Mouse (Mus musculus): Measurements from ENCODE around the gene Map4k2. TPM values are rescaled to one million over a fixed set of nuclear protein-coding genes. Genes with fewer than 3 reads are reported as not detected.

Map4k2 gene
- polyA plus RNA-seq, 1 experiment from 2014 or later: 15.5 TPM

DNA sequence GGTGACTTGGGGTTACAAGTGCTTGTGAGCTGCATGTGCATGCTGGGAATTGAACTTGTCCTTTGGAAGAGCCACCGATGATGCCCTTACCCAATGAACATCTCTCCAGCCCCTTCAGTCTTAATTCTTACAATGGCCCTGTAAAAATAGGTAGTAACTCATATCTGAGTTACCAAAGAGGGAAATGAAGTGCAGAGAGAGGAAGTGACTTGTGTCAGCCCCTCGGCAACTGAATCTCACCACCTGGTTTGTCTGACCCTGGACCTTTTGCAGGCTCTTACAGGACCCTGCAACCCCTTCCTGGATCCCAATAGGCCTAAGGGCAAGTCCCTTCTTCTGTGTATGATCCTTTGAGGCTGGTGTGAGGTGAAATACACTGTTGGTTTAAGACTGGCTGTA is 11.2 kb downstream of the Map4k2 start:
- H3K4me2 ChIP-seq (replicated peaks): no peak overlapping the region
- WGBS: 74% methylated on average over 2 of the region's 2 CpGs
- no peak overlapping the region for H3K4me3 ChIP-seq
- H3K36me3 ChIP-seq: peaks cover 39% of the 10 kb centered on the region
- H3K27me3 ChIP-seq: no peaks in the 10 kb centered on the region
- H3K4me1 ChIP-seq: peaks cover 22% of the 10 kb centered on the region
- no peak overlapping the region for H3K27ac ChIP-seq
- H3K9me3 ChIP-seq: no peaks in the 10 kb centered on the region
- no peak for ATAC-seq (ENCODE audit: low FRiP score, low read depth)
- 0 out of 2 replicates have a peak overlapping the region, but pooled peaks have one; percentile 25 for H3K9ac ChIP-seq

DNA sequence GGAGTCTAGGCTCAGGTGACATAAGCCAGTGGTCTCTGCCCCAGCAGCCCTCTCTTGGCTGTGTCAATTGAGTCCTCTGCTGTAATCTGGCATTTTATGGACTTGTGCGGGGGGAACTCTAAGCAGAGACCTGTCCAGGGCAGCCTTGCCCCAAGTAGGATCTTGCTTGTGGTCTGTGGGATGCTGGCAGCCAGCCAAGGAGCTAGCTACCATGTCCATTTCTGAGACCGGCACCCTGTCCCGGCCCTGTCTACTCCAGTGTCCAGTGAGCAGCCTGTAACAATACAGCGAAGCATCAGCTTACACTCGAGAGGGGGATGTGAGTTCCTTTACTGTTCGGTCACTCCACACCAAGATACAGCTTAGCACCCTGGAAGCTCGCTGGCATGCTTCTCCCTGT is 13.1 kb downstream of the Map4k2 start:
- peaks cover 16% of the 10 kb centered on the region for H3K4me1 ChIP-seq
- WGBS: 86% methylated on average over 7 of the region's 7 CpGs
- H3K9ac ChIP-seq: no peak overlapping the region
- H3K4me3 ChIP-seq: no peak overlapping the region
- H3K27me3 ChIP-seq: no peaks in the 10 kb centered on the region
- H3K4me2 ChIP-seq (replicated peaks): no peak overlapping the region
- ATAC-seq (ENCODE audit: low FRiP score, low read depth): no peak
- H3K9me3 ChIP-seq: no peaks in the 10 kb centered on the region
- no peak overlapping the region for H3K27ac ChIP-seq
- H3K36me3 ChIP-seq: peaks cover 38% of the 10 kb centered on the region

DNA sequence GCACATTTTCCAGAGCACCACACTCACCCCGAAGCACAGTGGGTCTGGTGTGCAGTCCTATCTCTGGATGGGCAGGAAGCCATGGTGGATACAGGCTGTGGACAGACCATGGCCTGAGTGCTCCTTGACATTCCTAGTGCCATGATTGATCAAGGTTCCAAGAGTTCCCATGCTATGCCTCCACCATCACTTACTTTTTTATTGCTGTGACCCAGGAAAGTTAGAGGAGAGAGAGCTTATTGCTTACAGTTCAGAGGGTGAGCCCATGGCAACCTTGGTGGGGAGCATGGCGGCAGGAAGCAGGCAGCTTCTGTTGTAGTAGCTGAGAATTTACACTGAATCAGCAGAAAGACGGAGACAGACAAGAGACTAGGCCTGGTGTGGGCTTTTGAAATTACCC is 20.4 kb downstream of the Map4k2 start:
- H3K27me3 ChIP-seq: no peaks in the 10 kb centered on the region
- 93% methylated on average over 3 of the region's 3 CpGs for WGBS

DNA sequence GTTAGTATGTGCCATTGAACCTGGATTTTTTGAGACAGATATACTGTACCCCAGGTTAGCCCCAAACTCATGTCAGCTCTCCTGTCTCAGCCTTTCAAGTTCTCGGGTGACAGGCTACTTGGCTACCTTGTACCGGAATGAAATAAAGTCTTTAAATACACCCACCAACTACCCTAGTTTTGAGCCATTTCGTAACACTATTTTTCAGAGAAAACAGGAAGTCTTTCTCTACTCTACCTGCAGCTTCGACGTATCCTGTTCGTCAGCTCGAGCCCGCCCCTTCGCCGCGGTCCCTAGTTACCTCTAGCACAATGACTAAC is 22.1 kb downstream of the Map4k2 start:
- Histone ChIP-seq H3K27me3 (no peaks in the 10 kb centered on the region), H3K36me3 (peaks cover 41% of the 10 kb centered on the region), H3K4me1 (peaks cover 38% of the 10 kb centered on the region), H3K9ac (peak overlapping the region; percentile 56; the same call in 1 of the 2 replicates), H3K27ac (peak overlapping the region; percentile 52; the same call in 1 of the 2 replicates), H3K4me2 (replicated peaks) (peak overlapping the region; percentile 67), H3K9me3 (no peaks in the 10 kb centered on the region), H3K4me3 (peak overlapping the region; percentile 99)
- ATAC-seq (ENCODE audit: low FRiP score, low read depth): no peak
- under 1% methylated on average over 11 of the region's 11 CpGs for WGBS

More for the DNA sequence above, 20.4 kb downstream of the Map4k2 start:
- Histone ChIP-seq H3K4me2 (replicated peaks) (no peak overlapping the region), H3K4me3 (no peak overlapping the region), H3K27ac (no peak overlapping the region), H3K4me1 (peaks cover 22% of the 10 kb centered on the region), H3K36me3 (peaks cover 23% of the 10 kb centered on the region), H3K9me3 (no peaks in the 10 kb centered on the region), H3K9ac (no peak overlapping the region)
- ATAC-seq (ENCODE audit: low FRiP score, low read depth): no peak

DNA sequence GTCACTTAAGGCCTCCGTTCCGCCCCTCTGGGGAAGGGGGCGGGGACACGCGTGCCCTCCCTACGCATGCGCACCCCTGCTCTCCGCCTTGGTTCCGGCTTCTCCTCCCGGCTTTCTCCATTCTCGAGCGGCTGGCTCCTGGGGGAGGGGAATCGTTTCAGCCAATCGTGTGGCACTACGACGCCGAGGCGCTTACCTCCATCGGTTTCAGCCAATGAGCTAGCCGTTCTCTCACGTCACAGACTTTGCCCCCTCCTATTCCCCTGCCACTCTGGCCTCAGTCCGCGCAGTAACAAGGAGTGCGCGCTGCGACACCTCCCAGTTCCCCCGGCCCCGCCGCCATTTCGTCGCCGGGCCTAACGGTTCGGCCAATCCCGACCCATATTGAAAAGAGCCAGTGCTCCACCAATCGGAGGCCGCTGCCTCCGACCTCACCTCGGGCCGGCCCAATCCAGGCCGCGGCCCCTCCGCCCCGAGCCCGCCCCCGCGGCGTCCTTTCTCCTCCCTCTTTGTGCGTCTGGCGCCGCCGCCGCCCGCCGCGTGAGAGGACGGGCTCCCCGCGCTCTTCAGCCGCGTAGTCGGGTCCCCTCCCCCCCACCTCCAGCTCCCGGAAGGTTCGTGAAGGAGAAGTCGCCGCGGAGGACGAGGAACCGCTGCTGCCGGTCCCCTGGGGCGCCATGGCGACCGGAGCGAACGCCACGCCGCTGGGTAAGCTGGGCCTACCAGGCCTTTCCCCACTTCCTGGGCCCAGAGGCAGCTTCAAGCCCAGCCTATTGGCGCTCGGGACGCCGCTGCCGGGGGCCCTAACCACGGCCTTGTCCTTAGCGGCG is 22.7 kb downstream of the Map4k2 start, which contains the start of gene Sf1:
Sf1 (plus strand) TSS at position 280 of the 830 bp plus-strand sequence.
- Histone ChIP-seq H3K36me3 (peaks cover 45% of the 10 kb centered on the region), H3K4me3 (peak within 1 kb of the TSS; percentile 99), H3K9ac (peak within 1 kb of the TSS; percentile 99), H3K9me3 (no peaks in the 10 kb centered on the region), H3K27me3 (no peaks in the 10 kb centered on the region), H3K27ac (peak within 1 kb of the TSS; percentile 98), H3K4me1 (peaks cover 39% of the 10 kb centered on the region), H3K4me2 (replicated peaks) (peak within 1 kb of the TSS; percentile 97)
- peak; percentile 98 for ATAC-seq (ENCODE audit: low FRiP score, low read depth)
- 1% methylated on average over 70 of the region's 85 CpGs for WGBS

DNA sequence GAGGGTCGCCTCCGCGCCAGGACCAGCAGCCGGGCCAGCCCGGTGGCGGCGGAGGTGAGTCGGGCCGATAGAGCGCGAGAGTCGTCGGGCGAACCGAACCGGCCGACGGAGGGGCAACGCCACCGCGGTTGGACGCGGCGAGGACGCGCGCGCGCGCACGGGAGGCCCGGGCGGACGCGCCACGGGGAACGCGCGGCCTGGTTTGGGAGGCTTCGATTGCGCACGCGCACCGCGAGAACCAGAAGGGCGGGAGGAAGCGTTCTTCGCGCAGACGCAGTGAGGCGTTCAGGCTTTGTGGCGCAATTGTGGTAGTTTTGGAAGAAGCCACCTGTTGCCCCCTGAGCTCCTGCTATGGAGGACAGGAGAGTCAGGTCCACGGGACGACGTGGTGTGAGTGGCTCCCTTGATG is 23.4 kb downstream of the Map4k2 start:
- ATAC-seq (ENCODE audit: low FRiP score, low read depth): no peak
- H3K9ac ChIP-seq: peak overlapping the region; percentile 99
- peaks cover 47% of the 10 kb centered on the region for H3K36me3 ChIP-seq
- H3K4me3 ChIP-seq: peak overlapping the region; percentile 99
- H3K4me2 ChIP-seq (replicated peaks): peak overlapping the region; percentile 97
- peaks cover 39% of the 10 kb centered on the region for H3K4me1 ChIP-seq
- under 1% methylated on average over 55 of the region's 55 CpGs for WGBS
- no peaks in the 10 kb centered on the region for H3K27me3 ChIP-seq
- H3K27ac ChIP-seq: peak overlapping the region; percentile 98
- no peaks in the 10 kb centered on the region for H3K9me3 ChIP-seq

DNA sequence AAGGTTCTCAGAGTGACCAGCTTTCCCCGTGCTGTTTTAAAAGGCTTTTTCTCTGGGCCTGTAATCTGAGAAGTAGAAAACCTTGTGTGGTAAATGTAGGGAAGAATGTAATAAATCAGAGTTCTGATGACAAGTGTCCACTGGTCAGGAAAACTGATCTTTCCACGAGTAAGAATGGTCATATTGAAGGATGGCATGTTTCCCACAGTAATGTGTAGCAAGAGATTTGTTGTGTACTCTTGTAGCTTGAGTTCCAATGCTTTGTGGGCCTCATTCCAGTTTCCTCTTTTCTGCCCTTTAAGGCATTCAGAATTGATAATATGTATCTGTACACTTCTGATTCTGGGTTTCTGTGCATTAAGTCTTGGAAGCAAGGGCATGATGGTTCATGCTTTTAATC is 23.9 kb downstream of the Map4k2 start:
- H3K4me2 ChIP-seq (replicated peaks): peak overlapping the region; percentile 97
- H3K9ac ChIP-seq: peak overlapping the region; percentile 99
- H3K4me1 ChIP-seq: peaks cover 39% of the 10 kb centered on the region
- H3K27me3 ChIP-seq: no peaks in the 10 kb centered on the region
- no peaks in the 10 kb centered on the region for H3K9me3 ChIP-seq
- H3K27ac ChIP-seq: 0 out of 2 replicates have a peak overlapping the region, but pooled peaks have one; percentile 98
- H3K36me3 ChIP-seq: peaks cover 52% of the 10 kb centered on the region
- 0% methylated on average over 2 of the region's 2 CpGs for WGBS
- ATAC-seq (ENCODE audit: low FRiP score, low read depth): no peak
- peak overlapping the region; percentile 99 for H3K4me3 ChIP-seq

DNA sequence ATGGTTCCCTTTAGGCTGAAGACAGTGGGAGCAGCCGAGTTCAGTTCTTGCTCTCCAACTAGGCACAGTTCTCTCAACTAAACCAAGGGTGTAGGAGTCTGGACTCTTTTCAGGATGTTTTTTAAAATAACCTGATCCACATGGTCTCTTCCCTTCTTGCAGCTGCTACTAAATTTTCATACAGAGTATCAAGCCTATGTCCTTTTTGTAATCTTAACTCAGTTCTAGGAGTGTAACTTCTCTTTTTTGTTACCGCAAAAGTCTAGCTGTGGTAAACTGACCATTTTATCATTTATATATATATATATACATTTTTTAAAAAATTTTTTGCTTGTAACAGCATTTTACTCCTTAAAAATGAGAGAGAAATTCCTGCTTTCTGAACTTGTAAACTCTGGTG is 29.2 kb downstream of the Map4k2 start:
- WGBS: 91% methylated on average over 2 of the region's 2 CpGs
- Histone ChIP-seq H3K4me3 (no peak overlapping the region), H3K27me3 (no peaks in the 10 kb centered on the region), H3K9ac (no peak overlapping the region), H3K9me3 (no peaks in the 10 kb centered on the region), H3K4me2 (replicated peaks) (no peak overlapping the region), H3K36me3 (peaks cover 94% of the 10 kb centered on the region), H3K4me1 (peaks cover 28% of the 10 kb centered on the region), H3K27ac (no peak overlapping the region)
- no peak for ATAC-seq (ENCODE audit: low FRiP score, low read depth)

DNA sequence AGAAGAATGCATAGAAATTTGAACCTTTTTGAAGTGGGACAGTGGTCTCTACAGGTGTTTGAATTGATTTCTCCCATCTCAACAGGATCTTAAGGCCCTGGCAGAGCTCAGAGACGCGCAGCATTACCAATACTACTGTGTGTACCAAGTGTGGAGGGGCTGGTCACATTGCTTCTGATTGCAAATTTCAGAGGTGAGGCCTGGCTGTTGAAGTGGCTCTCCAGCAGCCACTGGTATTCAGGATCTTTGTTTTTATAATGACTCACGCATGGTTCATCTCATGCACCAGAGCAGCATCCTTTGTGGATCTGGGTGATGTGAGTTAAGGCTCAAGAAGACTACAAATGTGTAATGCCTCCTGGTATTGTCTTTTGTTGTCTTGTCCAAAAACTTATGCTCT is 31.5 kb downstream of the Map4k2 start:
- no peak for ATAC-seq (ENCODE audit: low FRiP score, low read depth)
- H3K4me2 ChIP-seq (replicated peaks): no peak overlapping the region
- no peak overlapping the region for H3K4me3 ChIP-seq
- H3K27ac ChIP-seq: no peak overlapping the region
- H3K9me3 ChIP-seq: no peaks in the 10 kb centered on the region
- H3K27me3 ChIP-seq: no peaks in the 10 kb centered on the region
- H3K4me1 ChIP-seq: peaks cover 6% of the 10 kb centered on the region
- peaks cover 96% of the 10 kb centered on the region for H3K36me3 ChIP-seq
- WGBS: 94% methylated on average over 3 of the region's 3 CpGs
- H3K9ac ChIP-seq: no peak overlapping the region

DNA sequence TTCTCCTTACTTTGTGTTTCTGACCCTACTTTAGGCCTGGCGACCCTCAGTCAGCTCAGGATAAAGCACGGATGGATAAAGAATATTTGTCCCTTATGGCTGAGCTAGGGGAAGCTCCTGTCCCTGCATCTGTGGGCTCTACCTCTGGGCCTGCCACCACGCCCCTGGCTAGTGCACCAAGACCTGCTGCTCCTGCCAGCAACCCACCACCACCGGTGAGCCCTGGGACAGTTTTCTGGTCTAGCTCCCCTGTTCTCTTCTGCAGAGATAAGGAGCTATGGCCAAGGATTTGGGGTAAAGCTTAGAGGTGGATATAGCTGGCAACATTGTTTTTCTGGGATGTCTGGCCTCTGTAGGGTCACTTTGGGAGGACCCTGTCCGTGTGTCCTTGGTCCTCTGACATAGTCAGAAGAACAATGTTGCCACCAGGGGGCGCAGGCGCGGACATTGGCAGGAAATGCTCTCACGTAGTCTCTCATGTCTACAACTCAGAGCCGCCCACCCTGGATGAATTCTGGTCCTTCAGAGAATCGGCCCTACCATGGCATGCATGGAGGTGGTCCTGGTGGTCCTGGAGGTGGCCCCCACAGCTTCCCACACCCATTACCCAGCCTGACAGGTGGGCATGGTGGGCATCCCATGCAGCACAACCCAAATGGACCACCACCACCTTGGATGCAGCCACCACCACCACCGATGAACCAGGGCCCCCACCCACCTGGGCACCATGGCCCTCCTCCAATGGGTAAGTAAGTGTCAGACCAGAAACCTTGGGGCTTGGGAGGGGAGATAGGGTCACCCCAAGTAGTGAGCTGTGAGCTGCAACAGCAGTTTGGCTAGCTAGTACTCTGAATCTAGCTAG is 32.8 kb downstream of the Map4k2 start:
- Histone ChIP-seq H3K4me3 (no peak overlapping the region), H3K4me2 (replicated peaks) (no peak overlapping the region), H3K36me3 (peaks cover 96% of the 10 kb centered on the region), H3K9ac (no peak overlapping the region), H3K9me3 (no peaks in the 10 kb centered on the region), H3K27me3 (no peaks in the 10 kb centered on the region), H3K4me1 (no peaks in the 10 kb centered on the region), H3K27ac (no peak overlapping the region)
- WGBS: 72% methylated on average over 12 of the region's 12 CpGs
- ATAC-seq (ENCODE audit: low FRiP score, low read depth): peak; percentile 49; the same call in 1 of the 2 replicates

DNA sequence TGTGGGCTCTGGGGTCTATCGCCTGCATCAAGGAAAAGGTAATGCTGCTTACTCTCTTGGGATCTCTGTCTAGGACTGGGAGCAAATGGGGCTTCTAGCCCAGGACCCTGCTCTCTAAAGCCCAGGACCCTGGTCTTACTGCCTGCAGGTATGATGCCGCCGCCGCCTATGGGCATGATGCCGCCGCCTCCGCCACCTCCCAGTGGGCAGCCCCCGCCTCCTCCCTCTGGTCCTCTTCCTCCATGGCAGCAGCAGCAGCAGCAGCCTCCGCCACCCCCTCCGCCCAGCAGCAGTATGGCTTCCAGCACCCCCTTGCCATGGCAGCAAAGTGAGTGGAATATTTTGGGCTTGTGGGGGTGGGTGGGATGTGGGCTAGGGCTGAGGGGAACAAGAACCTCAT is 33.6 kb downstream of the Map4k2 start:
- Histone ChIP-seq H3K4me1 (no peaks in the 10 kb centered on the region), H3K9me3 (no peaks in the 10 kb centered on the region), H3K27me3 (no peaks in the 10 kb centered on the region), H3K27ac (no peak overlapping the region), H3K4me2 (replicated peaks) (no peak overlapping the region), H3K36me3 (peaks cover 97% of the 10 kb centered on the region), H3K4me3 (no peak overlapping the region), H3K9ac (no peak overlapping the region)
- ATAC-seq (ENCODE audit: low FRiP score, low read depth): no peak
- 98% methylated on average over 10 of the region's 10 CpGs for WGBS
